Mouse (Mus musculus) cerebellum, adult 8-10 months (tissue): Measurements from ENCODE around the gene Spata2.

Experiments
- DNase-seq: peaks from one replicate; pipeline ENCODE4 v3.0.0; 2022

Gene Spata2

GRCm38 (mm10) chr2:167479501-167479900 is 13.2 kb downstream of the Spata2 start:
- DNase-seq = no peak

- no peak for DNase-seq
Observed at GRCm38 (mm10) chr2:167478128-167478527, 14.6 kb downstream of the Spata2 start.

GRCm38 (mm10) chr2:167476762-167477161 is 15.9 kb downstream of the Spata2 start:
- DNase-seq = no peak

GRCm38 (mm10) chr2:167476200-167476688 is 16.4 kb downstream of the Spata2 start:
- DNase-seq = peak; percentile 85

- peak; percentile 38 for DNase-seq
Observed at GRCm38 (mm10) chr2:167475596-167475995, 17.1 kb downstream of the Spata2 start.

GRCm38 (mm10) chr2:167474218-167474617 is 18.5 kb downstream of the Spata2 start:
- DNase-seq = no peak

- DNase-seq = peak; percentile 96
Observed at GRCm38 (mm10) chr2:167471585-167471984, 21.1 kb downstream of the Spata2 start.

- peak; percentile 56 for DNase-seq
Observed at GRCm38 (mm10) chr2:167470611-167471010, 22.1 kb downstream of the Spata2 start.

GRCm38 (mm10) chr2:167468444-167468843 is 24.2 kb downstream of the Spata2 start:
- DNase-seq = no peak

GRCm38 (mm10) chr2:167467214-167467613 is 25.5 kb downstream of the Spata2 start:
- DNase-seq = no peak

GRCm38 (mm10) chr2:167465951-167466350 is 26.7 kb downstream of the Spata2 start:
- DNase-seq = no peak

GRCm38 (mm10) chr2:167463802-167464201 is 28.9 kb downstream of the Spata2 start:
- no peak for DNase-seq

- peak; percentile 82 for DNase-seq
Observed at GRCm38 (mm10) chr2:167462954-167463353, 29.7 kb downstream of the Spata2 start.

- DNase-seq = peak; percentile 80
Observed at GRCm38 (mm10) chr2:167459071-167459865, 33.4 kb downstream of the Spata2 start.

GRCm38 (mm10) chr2:167458548-167458947 is 34.1 kb downstream of the Spata2 start:
- DNase-seq = peak; percentile 41

GRCm38 (mm10) chr2:167457213-167457612 is 35.5 kb downstream of the Spata2 start:
- DNase-seq = peak; percentile 83

GRCm38 (mm10) chr2:167456361-167457020 is 36.2 kb downstream of the Spata2 start:
- peak; percentile 70 for DNase-seq

GRCm38 (mm10) chr2:167453814-167454213 is 38.9 kb downstream of the Spata2 start:
- DNase-seq = peak; percentile 67

GRCm38 (mm10) chr2:167450647-167451046 is 42.0 kb downstream of the Spata2 start:
- peak; percentile 63 for DNase-seq

- DNase-seq = peak; percentile 65
Observed at GRCm38 (mm10) chr2:167449331-167450275, 43.1 kb downstream of the Spata2 start.

GRCm38 (mm10) chr2:167447629-167448028 is 45.1 kb downstream of the Spata2 start:
- no peak for DNase-seq

GRCm38 (mm10) chr2:167447207-167447606 is 45.5 kb downstream of the Spata2 start:
- no peak for DNase-seq
